Mouse (Mus musculus) ES-Bruce4 (cell line): ENCODE measurements around the gene Axdnd1.

Source experiments
- CTCF ChIP-seq: IDR thresholded peaks from one replicate; pipeline ENCODE4 v1.8.1; 2011; ENCODE audit warnings: low read depth, low read length
- EP300 ChIP-seq: IDR thresholded peaks from 2 replicates; pipeline ENCODE4 v1.6.1; 2011; ENCODE audit warnings: low read depth, low read length; ENCODE audit not compliant: insufficient read depth
- POLR2A ChIP-seq: IDR thresholded peaks from one replicate; pipeline ENCODE4 v1.8.1; 2011; ENCODE audit warnings: low read length; ENCODE audit not compliant: insufficient read depth

- TF ChIP-seq EP300, result no peak
- TF ChIP-seq CTCF, result no peak
- no peak for TF ChIP-seq POLR2A
Observed at GRCm38 (mm10) chr1:156433497-156433896, 12.5 kb upstream of the Axdnd1 start.
